Mouse (Mus musculus) spleen, adult 2 months (tissue): Measurements from ENCODE around the gene Tmem213. TPM values are rescaled to one million over a fixed set of nuclear protein-coding genes. Genes with fewer than 3 reads are reported as not detected.

Source experiments
- DNase-seq, 2 experiments: peaks; one replicate each; pipeline versions ENCODE4 v3.0.0 to v3.0.0-alpha.2; 2012 to 2021; ENCODE audit warnings: low spot score in 2 of 2, low read depth in 1 of 2
- H3K27ac ChIP-seq: fragments of 200-500 bp; 2 replicates; pipeline ENCODE4 v1.5.1; 2012; ENCODE audit warnings: low read length, inconsistent platforms; ENCODE audit not compliant: insufficient read depth
- H3K27me3 ChIP-seq: fragments of 200-500 bp; 2 replicates; pipeline ENCODE4 v1.6.1; 2012; ENCODE audit warnings: mild to moderate bottlenecking, moderate library complexity, low read length, inconsistent platforms; ENCODE audit not compliant: control insufficient read depth, insufficient read depth
- H3K36me3 ChIP-seq: fragments of 200-500 bp; 2 replicates; pipeline ENCODE4 v1.6.1; 2012; ENCODE audit warnings: mild to moderate bottlenecking, low read length, inconsistent platforms; ENCODE audit not compliant: control insufficient read depth, insufficient read depth
- H3K4me1 ChIP-seq: fragments of 200-500 bp; 2 replicates; pipeline ENCODE4 v1.6.1; 2011; ENCODE audit warnings: inconsistent platforms; ENCODE audit not compliant: control insufficient read depth, insufficient read depth, insufficient read length
- H3K4me3 ChIP-seq: fragments of 200-500 bp; 2 replicates; pipeline ENCODE4 v1.5.1; 2011; ENCODE audit warnings: mild to moderate bottlenecking, inconsistent platforms; ENCODE audit not compliant: insufficient read depth, insufficient read length; ENCODE audit errors: extremely low read depth
- CTCF ChIP-seq: fragments of 200-500 bp; IDR thresholded peaks from 2 replicates; pipeline ENCODE4 v1.5.1; 2011; ENCODE audit warnings: mild to moderate bottlenecking, inconsistent platforms; ENCODE audit not compliant: insufficient read depth, insufficient read length, insufficient replicate concordance; ENCODE audit errors: extremely low read depth
- POLR2A ChIP-seq: fragments of 200-500 bp; IDR thresholded peaks from 2 replicates; pipeline ENCODE4 v1.6.1; 2011; ENCODE audit warnings: low read depth, low read length, inconsistent platforms
- WGBS: fragments of 180-500 bp; shearing (Covaris S2); methylation state at CpG from one replicate; pipeline ENCODE4 v1.1.7; 2018; 5-methylcytosine and 5-hydroxymethylcytosine counted together
- polyA plus RNA-seq: library from polyadenylated mRNA; depleted of rRNA; stranded (reverse); fragments of >200 nt; gene quantifications from 2 replicates; pipeline ENCODE4 v1.2.3, GENCODE M21; 2012; rRNA removed

The Tmem213 gene
- polyA plus RNA-seq, result not detected in 2 replicates

DNA sequence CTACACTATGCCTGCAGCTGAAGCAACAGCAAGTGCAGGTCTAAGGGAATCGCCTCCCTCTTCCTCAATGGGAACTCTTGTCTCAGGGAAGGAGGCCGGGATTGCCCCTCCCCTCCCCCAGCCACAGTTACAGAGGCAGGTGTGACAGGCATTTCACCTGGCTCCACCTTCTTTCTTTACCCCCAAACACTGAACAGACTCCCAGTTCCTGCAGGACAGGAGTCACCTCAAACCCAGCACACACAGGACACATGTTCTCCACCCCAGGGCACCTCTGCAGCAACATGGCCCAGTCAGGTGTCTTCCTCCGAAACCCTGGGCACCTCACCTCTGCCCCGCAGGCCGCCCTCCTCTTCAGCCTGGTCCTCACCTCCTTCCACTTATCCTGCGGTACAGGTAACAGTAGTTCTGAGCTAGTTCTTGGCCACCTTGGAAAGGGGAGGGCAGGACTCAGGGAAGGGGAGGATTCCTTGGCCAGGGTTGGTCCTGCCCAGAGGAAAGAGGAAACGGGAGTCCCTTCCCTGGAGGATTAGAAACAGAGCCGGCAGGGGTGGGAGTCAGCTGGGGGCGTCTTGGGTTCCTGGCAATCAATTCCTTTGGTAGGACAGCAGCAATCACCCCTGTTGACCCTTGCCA, at the start of gene Tmem213:
TSS of gene Tmem213 (plus strand) at position 96 of the 636 bp plus-strand sequence.
- no peaks in the 10 kb centered on the region for H3K27me3 ChIP-seq
- no peaks in the 10 kb centered on the region for H3K4me1 ChIP-seq
- no peaks in the 10 kb centered on the region for H3K36me3 ChIP-seq
- no peak within 1 kb of the TSS for H3K27ac ChIP-seq
- WGBS, result 52% methylated on average over 9 of the region's 9 CpGs
- TF ChIP-seq POLR2A (no peak), CTCF (no peak)
- H3K4me3 ChIP-seq, result no peak within 1 kb of the TSS
- DNase-seq, result no peak

DNA sequence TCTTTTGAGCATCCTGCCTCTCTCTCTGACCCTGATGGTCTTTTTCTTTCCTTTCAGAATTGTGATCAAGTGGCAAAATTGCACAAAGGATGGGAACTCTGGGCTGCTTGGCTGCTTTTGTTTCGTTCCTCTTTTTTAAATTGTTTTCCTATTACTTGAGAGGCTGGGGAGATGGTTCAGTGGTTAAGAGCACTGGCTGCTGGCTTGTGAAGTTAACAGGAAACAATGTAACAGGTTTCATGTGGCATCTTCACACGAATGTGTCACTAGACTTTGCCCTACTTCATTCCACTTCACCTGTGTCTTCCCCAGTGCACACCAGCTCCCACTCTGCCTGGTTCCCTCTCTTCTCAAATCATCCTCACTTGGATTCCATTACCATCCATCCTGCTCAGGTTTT, 44.4 kb upstream of the Tmem213 start:
- Histone ChIP-seq H3K4me1 (peaks cover 8% of the 10 kb centered on the region; the same call in 1 of the 2 replicates), H3K27me3 (no peaks in the 10 kb centered on the region), H3K36me3 (no peaks in the 10 kb centered on the region), H3K4me3 (no peak overlapping the region), H3K27ac (no peak overlapping the region)
- WGBS, result 11% methylated on average over 2 of the region's 2 CpGs
- DNase-seq, result no peak
- TF ChIP-seq CTCF (no peak), POLR2A (no peak)

DNA sequence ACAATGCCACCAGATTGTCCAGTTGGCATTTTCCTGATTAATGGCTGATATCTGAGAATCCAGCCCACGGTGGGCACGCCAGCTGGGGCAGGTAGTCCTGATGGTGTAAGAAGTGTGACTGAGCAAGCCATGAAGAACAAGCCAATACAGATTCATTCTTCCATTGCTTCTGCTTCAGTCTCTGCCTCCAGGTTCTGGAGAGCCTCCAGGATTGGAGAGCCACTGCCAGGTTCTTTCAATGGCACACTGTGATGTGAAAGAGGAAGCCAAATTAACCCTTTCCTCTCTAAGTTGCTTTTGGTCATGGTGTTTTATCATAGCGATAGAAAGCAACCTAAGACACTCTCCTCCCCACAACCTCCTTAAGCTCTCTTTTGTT, 43.9 kb upstream of the Tmem213 start:
- WGBS, result 62% methylated on average over 3 of the region's 3 CpGs
- DNase-seq, result no peak
- TF ChIP-seq CTCF, result no peak
- no peak for TF ChIP-seq POLR2A
- Histone ChIP-seq H3K27ac (no peak overlapping the region), H3K4me1 (peaks cover 8% of the 10 kb centered on the region; the same call in 1 of the 2 replicates), H3K36me3 (no peaks in the 10 kb centered on the region), H3K27me3 (no peaks in the 10 kb centered on the region), H3K4me3 (peak overlapping the region; percentile 15; the same call in 1 of the 2 replicates)

DNA sequence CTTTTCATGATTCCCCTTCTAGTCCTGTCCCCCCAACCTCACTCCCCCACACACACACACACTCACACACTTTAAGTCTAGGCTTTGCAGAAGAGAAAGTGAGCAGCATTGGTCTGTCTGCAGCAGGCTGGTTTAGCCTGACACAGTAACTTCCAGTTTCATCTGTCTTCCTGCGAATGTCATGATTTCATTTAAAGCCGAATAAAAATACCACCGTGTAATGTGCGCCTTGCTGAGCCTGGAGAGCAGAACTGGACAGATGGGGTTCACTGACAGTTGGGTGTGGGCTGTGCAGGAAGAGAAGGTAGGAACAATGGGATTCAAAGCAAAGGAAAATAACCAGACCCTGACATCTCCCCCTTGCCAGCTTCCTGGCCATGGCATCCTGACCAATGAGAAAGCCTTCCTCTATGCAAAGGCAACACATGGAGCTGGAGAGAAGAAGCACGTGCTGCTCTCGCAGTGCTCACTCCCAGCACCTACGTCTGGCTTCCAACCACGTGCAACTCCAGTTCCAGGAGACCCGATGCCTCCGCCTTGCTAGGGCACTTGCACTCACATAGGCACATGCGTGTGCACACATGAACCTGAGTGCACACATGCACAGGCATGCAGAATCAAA, 43.4 kb upstream of the Tmem213 start:
- Histone ChIP-seq H3K27ac (no peak overlapping the region), H3K27me3 (no peaks in the 10 kb centered on the region), H3K4me1 (peaks cover 8% of the 10 kb centered on the region; the same call in 1 of the 2 replicates), H3K4me3 (peak overlapping the region; percentile 35; the same call in 1 of the 2 replicates), H3K36me3 (no peaks in the 10 kb centered on the region)
- DNase-seq, result no peak
- WGBS, result 35% methylated on average over 11 of the region's 11 CpGs
- TF ChIP-seq CTCF (no peak), POLR2A (no peak)

DNA sequence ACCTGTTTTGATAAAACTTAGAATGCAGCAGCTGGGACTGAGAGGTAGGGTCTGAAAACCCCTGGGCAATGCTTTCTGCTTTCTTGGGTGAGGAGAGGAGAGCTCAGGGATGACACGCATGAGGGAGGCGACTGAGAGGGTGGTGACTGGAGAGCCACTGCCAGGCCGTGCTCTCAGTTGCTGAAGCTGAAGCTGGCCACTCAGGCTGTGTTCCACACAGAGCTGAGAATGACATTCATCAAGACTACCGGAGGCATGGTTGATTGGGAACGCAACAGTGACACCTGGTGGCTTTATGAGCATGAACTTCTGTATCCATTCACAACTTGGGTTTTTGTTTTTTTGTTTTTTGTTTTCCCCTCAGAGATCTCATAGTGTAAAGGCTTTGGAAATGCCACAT, 42.8 kb upstream of the Tmem213 start:
- WGBS, result 2% methylated on average over 5 of the region's 5 CpGs
- H3K27me3 ChIP-seq, result no peaks in the 10 kb centered on the region
- DNase-seq, result peak; percentile 49 to 58
- H3K36me3 ChIP-seq, result no peaks in the 10 kb centered on the region
- H3K4me3 ChIP-seq, result no peak overlapping the region
- TF ChIP-seq POLR2A (no peak), CTCF (peak; percentile 64; the same call in 1 of the 2 replicates)
- H3K27ac ChIP-seq, result no peak overlapping the region
- H3K4me1 ChIP-seq, result peaks cover 8% of the 10 kb centered on the region; the same call in 1 of the 2 replicates

DNA sequence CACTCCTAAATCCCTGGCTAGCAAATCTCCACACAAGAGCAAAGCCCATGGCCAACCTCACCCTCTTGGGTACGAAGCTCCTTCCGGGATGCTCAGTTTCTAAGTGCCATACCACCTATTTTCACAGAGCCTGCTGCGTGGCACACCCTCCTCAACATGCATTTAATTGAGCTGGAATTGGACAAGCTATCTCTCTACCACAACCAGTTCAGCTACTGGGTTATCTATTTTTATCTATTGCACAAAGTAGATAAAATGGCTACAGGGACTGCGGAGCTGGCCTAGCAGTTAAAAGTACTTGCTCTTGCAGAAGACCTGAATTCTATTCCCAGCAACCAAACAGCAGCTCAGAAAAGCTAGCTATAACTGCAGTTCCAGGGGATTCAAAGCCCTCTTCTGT, 37.8 kb upstream of the Tmem213 start:
- Histone ChIP-seq H3K36me3 (no peaks in the 10 kb centered on the region), H3K4me1 (no peaks in the 10 kb centered on the region), H3K4me3 (no peak overlapping the region), H3K27me3 (no peaks in the 10 kb centered on the region), H3K27ac (no peak overlapping the region)
- DNase-seq, result no peak
- TF ChIP-seq POLR2A (no peak), CTCF (no peak)
- 86% methylated on average over 4 of the region's 4 CpGs for WGBS

DNA sequence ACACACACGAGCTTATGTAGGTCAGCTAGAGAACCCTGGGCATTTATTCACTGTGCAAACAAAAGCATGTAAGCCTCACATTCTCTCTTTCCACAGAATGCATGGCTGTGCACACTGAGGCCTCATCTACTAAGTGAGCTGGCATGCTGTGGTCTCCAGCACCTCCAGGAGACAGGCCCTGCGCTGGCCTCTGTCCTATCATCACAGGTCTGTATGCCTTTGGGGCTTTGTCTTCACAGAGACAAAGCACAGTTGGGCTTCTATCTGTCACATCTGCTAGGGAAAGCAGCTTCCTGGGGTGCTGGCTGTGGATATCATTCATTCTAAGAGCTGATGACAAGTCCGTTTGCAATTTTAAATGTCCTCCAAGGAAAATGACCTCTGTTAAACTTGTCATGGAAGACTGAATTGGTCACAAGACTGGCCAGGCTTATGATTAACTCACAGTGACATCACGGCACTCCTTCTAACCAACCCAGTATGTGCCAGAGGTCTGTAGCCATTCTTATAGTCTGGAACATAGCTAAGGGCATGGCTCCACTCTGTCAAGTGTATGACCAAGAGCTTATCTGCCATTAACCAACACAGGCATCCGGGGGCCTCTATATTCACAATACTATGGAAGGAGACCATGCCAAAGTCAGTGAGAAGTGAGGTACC, 36.8 kb upstream of the Tmem213 start:
- H3K27ac ChIP-seq, result no peak overlapping the region
- WGBS, result 83% methylated on average over 5 of the region's 5 CpGs

More for the DNA sequence above, 36.8 kb upstream of the Tmem213 start:
- H3K36me3 ChIP-seq, result no peaks in the 10 kb centered on the region
- H3K27me3 ChIP-seq, result no peaks in the 10 kb centered on the region
- no peaks in the 10 kb centered on the region for H3K4me1 ChIP-seq
- no peak for TF ChIP-seq CTCF
- no peak for TF ChIP-seq POLR2A
- DNase-seq, result no peak
- H3K4me3 ChIP-seq, result no peak overlapping the region
